Comparison of ENCODE assay signal across 7 mouse cellular contexts in the genomic region with DNA sequence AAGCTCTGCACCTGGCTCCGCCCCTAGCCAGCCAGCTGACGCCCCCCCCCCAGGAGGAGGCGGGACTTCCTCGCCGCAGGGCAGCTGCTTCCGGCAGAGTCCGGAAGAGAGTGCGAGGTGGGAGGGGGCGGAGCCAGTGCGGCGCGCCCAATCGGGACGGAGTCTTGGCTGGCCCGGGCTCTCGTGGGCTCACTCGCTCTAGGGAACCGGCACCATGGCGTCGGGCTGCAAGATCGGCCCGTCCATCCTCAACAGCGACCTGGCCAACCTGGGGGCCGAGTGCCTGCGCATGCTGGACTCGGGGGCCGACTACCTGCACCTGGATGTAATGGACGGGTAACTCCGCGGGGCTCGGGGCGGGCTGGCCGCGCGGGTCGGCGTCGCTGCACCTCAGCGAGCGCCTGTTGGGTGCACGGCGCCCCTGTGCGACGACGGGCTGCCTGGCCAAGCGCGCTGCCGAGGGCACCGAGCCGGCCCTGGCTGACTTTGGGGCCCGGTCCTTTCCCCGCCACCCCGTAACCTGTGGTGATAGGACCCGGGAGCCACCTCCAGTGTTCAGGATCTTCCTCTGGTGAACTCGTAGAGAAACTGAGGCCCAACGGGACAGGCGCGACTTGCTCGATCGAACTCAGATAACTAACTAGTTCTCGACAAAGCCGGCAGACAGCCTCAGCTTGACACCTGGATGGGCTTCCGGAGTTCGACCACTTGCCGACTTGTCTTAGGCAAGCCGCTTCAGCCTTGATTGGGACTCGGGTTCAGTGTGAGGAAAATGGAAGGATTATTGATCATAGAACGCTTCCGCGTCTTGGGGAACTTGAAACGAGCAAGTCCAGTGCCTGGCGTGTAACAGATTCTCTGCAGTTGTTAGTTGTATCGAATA. TPM values are rescaled to one million over a fixed set of nuclear protein-coding genes. Genes with fewer than 3 reads are reported as not detected.
A peak's percentile ranks its signal among the peaks of the same experiment; 100 is the strongest.
DNase-seq lines count a peak whose midpoint lies in the region; ATAC-seq lines count a peak whose summit lies in the region.

A gene (plus strand): TSS at position 139 of the 883 bp plus-strand sequence.

- H3K9ac ChIP-seq in intestine, embryonic 15.5 days = peak within 1 kb of the TSS; percentile 69

- DNase-seq in adrenal gland, adult 18-20 months (ENCODE audit: low spot score in 2 of 2) = peak; percentile 89 to 90
- peak; percentile 96 for DNase-seq in embryo, embryonic 11 days
- peak; percentile 85 to 90 for DNase-seq in gastrocnemius, postnatal 36 days
- peak; percentile 90 to 94 for DNase-seq in left cerebral cortex, postnatal 25 days (ENCODE audit: low spot score in 2 of 2)
- DNase-seq in midbrain, embryonic 10.5 days (ENCODE audit: low spot score) = peak; percentile 94
- DNase-seq in right cerebral cortex, postnatal 4 days = peak; percentile 90

- peak within 1 kb of the TSS; percentile 81 for H3K27ac ChIP-seq in intestine, embryonic 15.5 days
- H3K27ac ChIP-seq in midbrain, embryonic 10.5 days (replicated peaks) = peak within 1 kb of the TSS; percentile 91

- ATAC-seq in intestine, embryonic 15.5 days = peak; percentile 100

- 0 out of 2 replicates have a peak, but pooled peaks cover 3% of the 10 kb centered on the region for H3K4me1 ChIP-seq in intestine, embryonic 15.5 days (replicated peaks)
- peaks cover 24% of the 10 kb centered on the region for H3K4me1 ChIP-seq in midbrain, embryonic 10.5 days

- under 1% methylated on average over 73 of the region's 73 CpGs for WGBS in intestine, embryonic 15.5 days
- WGBS in midbrain, embryonic 10.5 days = under 1% methylated on average over 73 of the region's 73 CpGs

- H3K36me3 ChIP-seq in intestine, embryonic 15.5 days = no peaks in the 10 kb centered on the region
- H3K36me3 ChIP-seq in midbrain, embryonic 10.5 days = no peaks in the 10 kb centered on the region

- intact Hi-C loops in gastrocnemius, postnatal 36 days (cut with DNase I) = no loop called here
- intact Hi-C loops in left cerebral cortex, postnatal 25 days (cut with DNase I) = loop anchor here (5.0 kb wide), 1 partner anchor 116 kb away; a partner anchor contains a TSS

- H3K27me3 ChIP-seq in intestine, embryonic 15.5 days (replicated peaks) = no peaks in the 10 kb centered on the region
- H3K27me3 ChIP-seq in midbrain, embryonic 10.5 days (ENCODE audit: low read depth, poor library complexity, severe bottlenecking) = no peaks in the 10 kb centered on the region

- peak within 1 kb of the TSS; percentile 85 for H3K4me3 ChIP-seq in intestine, embryonic 15.5 days (replicated peaks)
- peak within 1 kb of the TSS; percentile 79 for H3K4me3 ChIP-seq in midbrain, embryonic 10.5 days

- peak within 1 kb of the TSS; percentile 56 for H3K4me2 ChIP-seq in intestine, embryonic 15.5 days (replicated peaks)

- no peaks in the 10 kb centered on the region for H3K9me3 ChIP-seq in intestine, embryonic 15.5 days
- no peaks in the 10 kb centered on the region for H3K9me3 ChIP-seq in midbrain, embryonic 10.5 days (replicated peaks)

RNA-seq across cellular contexts. Expression of the gene that starts here (rescaled TPM):
- total RNA-seq in adrenal gland, adult 18-20 months (2021) = 10 to 100 TPM; 62.8 to 76.9 TPM
- total RNA-seq in gastrocnemius, postnatal 36 days (2021) = 10 to 100 TPM in 1 of 2 experiments, 1 to 10 TPM in 1; 7.5 to 10.2 TPM
- 60.4 and 64.6 TPM in 2 replicates for polyA plus RNA-seq in intestine, embryonic 15.5 days (2015; fragmentation: Nextera tagmentation; extraction: Ambion mirVana)
- 10 to 100 TPM; 32.7 to 34.8 TPM for total RNA-seq in left cerebral cortex, postnatal 25 days (2021)
- polyA plus RNA-seq in midbrain, embryonic 10.5 days (2016; fragmentation: Nextera tagmentation; extraction: Ambion mirVana) = 48.9 and 52.3 TPM in 2 replicates

Comparison
In these comparisons a context has a peak if more than half of its experiments do, and no peak if none do; other contexts are left out.
1. Peak in every context shown above with its lines: DNase-seq, ATAC-seq, H3K4me3 ChIP-seq and H3K27ac ChIP-seq.